Mouse (Mus musculus) limb, embryonic 13.5 days (tissue): ENCODE data around the gene Vmn1r40. TPM values are rescaled to one million over a fixed set of nuclear protein-coding genes. Genes with fewer than 3 reads are reported as not detected.

Experiments used
- polyA plus RNA-seq: library from polyadenylated mRNA; unstranded; fragments of >200 nt; fragmentation: Nextera tagmentation; extraction: Ambion mirVana; gene quantifications from 2 replicates; pipeline ENCODE4 v1.2.1, GENCODE M21; 2015

Vmn1r40 gene
- polyA plus RNA-seq, 1 experiment from 2014 or later: not detected

Other genes starting within 250 kb of the Vmn1r40 start
- gene Chchd6, start 111.9 kb upstream of the Vmn1r40 start, polyA plus RNA-seq: 55.0 and 59.1 TPM in 2 replicates
- 8.1 and 9.5 TPM in 2 replicates for gene Txnrd3, start 63.6 kb upstream of the Vmn1r40 start, polyA plus RNA-seq
- not detected in 2 replicates for gene Vmn1r41, start 33.2 kb downstream of the Vmn1r40 start, polyA plus RNA-seq
- gene Vmn1r42, start 168.9 kb downstream of the Vmn1r40 start, polyA plus RNA-seq: not detected in 2 replicates
- gene Vmn1r43, start 168.9 kb downstream of the Vmn1r40 start, polyA plus RNA-seq: not detected in 2 replicates
- not detected in 2 replicates for gene Vmn1r44, start 176.1 kb downstream of the Vmn1r40 start, polyA plus RNA-seq
- gene Vmn1r45, start 233.1 kb downstream of the Vmn1r40 start, polyA plus RNA-seq: not detected in 2 replicates